Mouse (Mus musculus): Measurements from ENCODE around the gene Hoxa2.

Gene Hoxa2

DNA sequence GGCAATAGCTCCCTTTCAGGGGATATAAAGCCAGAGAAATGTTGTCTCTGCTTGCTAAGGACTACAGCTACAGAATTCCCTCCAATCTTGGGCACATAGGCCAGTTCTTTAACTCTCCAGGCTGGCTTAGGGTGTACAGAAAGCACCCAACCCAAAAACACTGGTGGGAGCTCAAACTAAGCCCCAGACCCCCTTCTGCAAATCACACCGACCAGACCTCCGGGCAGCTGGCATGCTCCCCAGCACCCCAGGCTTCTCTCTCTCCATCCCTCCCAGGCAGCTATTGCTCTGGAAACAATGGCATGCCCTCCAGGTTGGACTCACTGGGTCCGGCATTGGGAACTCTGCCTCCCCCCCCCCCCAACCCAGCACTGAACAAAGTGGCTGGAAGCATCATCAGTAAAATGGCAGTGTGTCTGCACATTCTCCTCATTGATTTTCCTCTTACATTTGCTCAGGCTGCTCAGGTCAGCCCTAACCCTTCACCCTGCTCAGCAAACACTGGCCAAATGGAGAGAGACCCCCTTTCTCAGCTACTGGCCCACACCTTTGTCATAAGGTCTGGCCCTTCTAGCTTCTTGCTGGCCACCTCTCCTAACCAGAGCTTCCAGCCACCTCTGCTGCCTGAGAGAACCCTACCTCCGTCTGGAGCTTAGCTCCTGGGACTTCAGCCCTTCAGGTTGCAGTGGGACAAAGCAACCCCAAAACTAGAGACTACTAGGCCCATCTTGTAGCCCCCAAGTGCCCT, 14.5 kb upstream of the Hoxa2 start:
- Histone ChIP-seq H3K4me3 (replicated peaks; ENCODE audit: low read length) (no peak overlapping the region), H3K4me1 (replicated peaks; ENCODE audit: low read depth, low read length) (peaks cover 39% of the 10 kb centered on the region), H3K9me3 (ENCODE audit: low read length) (no peaks in the 10 kb centered on the region), H3K36me3 (ENCODE audit: insufficient read depth, low read length) (no peaks in the 10 kb centered on the region), H3K27me3 (ENCODE audit: insufficient read depth, low read length) (peaks cover 94% of the 10 kb centered on the region)
- TF ChIP-seq POU5F1 (IDR thresholded peaks at IDR 0.05; ENCODE audit: borderline replicate concordance, low read length) (no peak), CTCF (conservative IDR thresholded peaks at IDR 0.05; ENCODE audit: low read length) (no peak), NANOG (IDR thresholded peaks at IDR 0.05; ENCODE audit: borderline replicate concordance, low read length) (no peak)

DNA sequence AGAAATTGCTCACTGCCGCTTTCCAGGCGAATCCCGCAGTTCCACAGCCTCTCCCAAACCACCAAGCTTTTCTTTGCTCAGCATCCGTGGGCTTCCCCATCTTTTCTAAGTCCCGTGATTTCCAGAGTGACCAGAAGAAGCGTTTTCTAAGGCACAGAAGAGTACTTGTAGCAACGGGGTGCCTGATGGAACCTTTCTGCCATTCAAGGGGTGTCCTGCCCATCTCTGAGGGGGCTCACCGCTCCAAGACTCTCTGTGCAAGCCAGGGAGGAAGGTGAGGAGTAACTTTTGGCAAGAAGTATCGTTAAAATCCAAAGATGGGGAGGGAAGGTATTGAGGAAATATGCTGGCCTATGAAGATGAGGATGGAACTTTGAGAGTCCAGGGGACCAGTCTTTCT, 13.2 kb upstream of the Hoxa2 start:
- TF ChIP-seq POU5F1 (IDR thresholded peaks at IDR 0.05; ENCODE audit: borderline replicate concordance, low read length) (no peak), NANOG (IDR thresholded peaks at IDR 0.05; ENCODE audit: borderline replicate concordance, low read length) (no peak), CTCF (conservative IDR thresholded peaks at IDR 0.05; ENCODE audit: low read length) (no peak)
- Histone ChIP-seq H3K27me3 (ENCODE audit: insufficient read depth, low read length) (peaks cover 95% of the 10 kb centered on the region), H3K9me3 (ENCODE audit: low read length) (no peaks in the 10 kb centered on the region), H3K4me3 (replicated peaks; ENCODE audit: low read length) (no peak overlapping the region), H3K36me3 (ENCODE audit: insufficient read depth, low read length) (no peaks in the 10 kb centered on the region), H3K4me1 (replicated peaks; ENCODE audit: low read depth, low read length) (peaks cover 41% of the 10 kb centered on the region)

DNA sequence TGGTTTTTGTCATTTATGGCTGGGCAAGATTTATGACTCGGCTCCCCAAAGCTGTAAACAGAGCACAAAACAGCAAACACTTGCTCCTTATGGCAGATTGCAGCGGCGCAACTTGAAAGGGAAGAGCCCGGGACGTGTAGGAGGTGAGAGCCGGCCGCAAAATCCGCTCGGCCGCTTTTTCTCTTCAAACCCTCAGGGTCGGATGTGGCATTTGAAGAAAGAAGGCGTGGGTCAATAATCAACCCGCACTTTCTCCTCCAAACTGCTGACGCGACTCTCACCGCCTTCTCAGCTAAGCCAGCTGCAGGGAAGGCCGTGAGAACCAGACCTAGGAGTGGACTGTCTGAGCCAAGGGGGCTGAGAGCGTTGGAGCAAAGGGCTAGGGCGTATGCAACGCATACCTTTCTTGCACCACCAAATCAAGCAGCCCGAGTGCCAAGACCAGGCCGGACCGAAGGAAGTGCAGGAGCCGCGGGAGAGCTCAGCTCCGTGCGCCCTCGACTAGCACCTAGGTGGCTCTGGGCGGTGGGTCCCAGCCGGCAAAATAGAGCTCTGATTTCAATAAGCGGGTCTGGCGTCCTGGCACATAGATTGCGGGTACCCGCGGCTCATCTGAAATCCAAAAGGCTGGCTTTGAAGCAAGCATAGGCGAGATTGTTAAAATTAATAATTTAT, 12.6 kb upstream of the Hoxa2 start, which contains the start of gene 5730596B20Rik:
TSS of gene 5730596B20Rik (plus strand) at position 438 of the 675 bp plus-strand sequence.
- H3K36me3 ChIP-seq (ENCODE audit: insufficient read depth, low read length): no peaks in the 10 kb centered on the region
- no peak for TF ChIP-seq POU5F1 (IDR thresholded peaks at IDR 0.05; ENCODE audit: borderline replicate concordance, low read length)
- TF ChIP-seq CTCF (conservative IDR thresholded peaks at IDR 0.05; ENCODE audit: low read length): no peak
- TF ChIP-seq NANOG (IDR thresholded peaks at IDR 0.05; ENCODE audit: borderline replicate concordance, low read length): no peak
- H3K4me3 ChIP-seq (replicated peaks; ENCODE audit: low read length): peak within 1 kb of the TSS; percentile 17; the same call in 1 of the 2 replicates
- peaks cover 95% of the 10 kb centered on the region for H3K27me3 ChIP-seq (ENCODE audit: insufficient read depth, low read length)
- no peaks in the 10 kb centered on the region for H3K9me3 ChIP-seq (ENCODE audit: low read length)
- peaks cover 46% of the 10 kb centered on the region for H3K4me1 ChIP-seq (replicated peaks; ENCODE audit: low read depth, low read length)

DNA sequence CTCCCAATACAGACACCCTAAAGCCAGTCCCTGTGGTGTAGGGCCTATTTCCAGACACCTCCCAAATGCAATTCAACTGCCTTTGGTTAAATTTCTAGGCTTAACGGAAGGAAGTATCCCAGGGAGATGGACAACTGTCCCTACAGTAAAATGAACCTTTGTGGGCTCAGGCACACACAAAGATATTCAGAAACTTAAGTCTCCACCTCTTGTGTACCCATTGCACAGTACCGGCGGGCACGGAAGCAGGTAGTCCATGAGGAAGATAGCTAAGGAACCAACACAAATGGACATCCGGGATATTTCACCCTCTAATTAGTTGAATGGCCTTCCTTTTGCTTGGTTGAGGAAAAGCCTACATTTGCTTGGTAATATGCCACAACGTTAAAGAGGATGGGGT, 11.8 kb upstream of the Hoxa2 start:
- no peak for TF ChIP-seq CTCF (conservative IDR thresholded peaks at IDR 0.05; ENCODE audit: low read length)
- no peak for TF ChIP-seq POU5F1 (IDR thresholded peaks at IDR 0.05; ENCODE audit: borderline replicate concordance, low read length)
- TF ChIP-seq NANOG (IDR thresholded peaks at IDR 0.05; ENCODE audit: borderline replicate concordance, low read length): no peak
- no peak overlapping the region for H3K4me3 ChIP-seq (replicated peaks; ENCODE audit: low read length)
- peaks cover 95% of the 10 kb centered on the region for H3K27me3 ChIP-seq (ENCODE audit: insufficient read depth, low read length)
- no peaks in the 10 kb centered on the region for H3K36me3 ChIP-seq (ENCODE audit: insufficient read depth, low read length)
- peaks cover 52% of the 10 kb centered on the region for H3K4me1 ChIP-seq (replicated peaks; ENCODE audit: low read depth, low read length)
- no peaks in the 10 kb centered on the region for H3K9me3 ChIP-seq (ENCODE audit: low read length)

DNA sequence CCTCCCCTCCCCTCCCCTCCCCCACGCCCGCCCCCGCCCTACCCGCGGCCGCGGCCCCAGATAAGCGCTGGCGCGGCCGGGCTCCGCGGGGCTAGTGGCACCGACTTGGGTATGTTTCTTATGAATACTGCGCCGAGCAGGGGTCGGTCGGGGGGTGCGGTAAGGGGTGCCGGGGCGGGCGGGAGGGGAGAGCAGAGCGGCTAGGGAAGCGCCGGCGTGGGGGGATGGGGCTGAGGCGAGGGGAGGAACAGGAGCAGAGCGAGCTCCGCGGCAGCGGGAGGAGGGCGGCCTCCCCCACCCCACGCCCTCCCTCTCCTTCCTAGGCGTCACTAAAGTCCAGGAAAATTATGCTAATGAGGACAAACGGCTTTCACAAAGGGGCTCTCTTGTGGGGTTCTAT, 11.2 kb upstream of the Hoxa2 start:
- Histone ChIP-seq H3K36me3 (ENCODE audit: insufficient read depth, low read length) (no peaks in the 10 kb centered on the region), H3K27me3 (ENCODE audit: insufficient read depth, low read length) (peaks cover 95% of the 10 kb centered on the region), H3K4me3 (replicated peaks; ENCODE audit: low read length) (no peak overlapping the region), H3K4me1 (replicated peaks; ENCODE audit: low read depth, low read length) (peaks cover 53% of the 10 kb centered on the region), H3K9me3 (ENCODE audit: low read length) (no peaks in the 10 kb centered on the region)
- TF ChIP-seq CTCF (conservative IDR thresholded peaks at IDR 0.05; ENCODE audit: low read length) (no peak), POU5F1 (IDR thresholded peaks at IDR 0.05; ENCODE audit: borderline replicate concordance, low read length) (no peak), NANOG (IDR thresholded peaks at IDR 0.05; ENCODE audit: borderline replicate concordance, low read length) (no peak)

DNA sequence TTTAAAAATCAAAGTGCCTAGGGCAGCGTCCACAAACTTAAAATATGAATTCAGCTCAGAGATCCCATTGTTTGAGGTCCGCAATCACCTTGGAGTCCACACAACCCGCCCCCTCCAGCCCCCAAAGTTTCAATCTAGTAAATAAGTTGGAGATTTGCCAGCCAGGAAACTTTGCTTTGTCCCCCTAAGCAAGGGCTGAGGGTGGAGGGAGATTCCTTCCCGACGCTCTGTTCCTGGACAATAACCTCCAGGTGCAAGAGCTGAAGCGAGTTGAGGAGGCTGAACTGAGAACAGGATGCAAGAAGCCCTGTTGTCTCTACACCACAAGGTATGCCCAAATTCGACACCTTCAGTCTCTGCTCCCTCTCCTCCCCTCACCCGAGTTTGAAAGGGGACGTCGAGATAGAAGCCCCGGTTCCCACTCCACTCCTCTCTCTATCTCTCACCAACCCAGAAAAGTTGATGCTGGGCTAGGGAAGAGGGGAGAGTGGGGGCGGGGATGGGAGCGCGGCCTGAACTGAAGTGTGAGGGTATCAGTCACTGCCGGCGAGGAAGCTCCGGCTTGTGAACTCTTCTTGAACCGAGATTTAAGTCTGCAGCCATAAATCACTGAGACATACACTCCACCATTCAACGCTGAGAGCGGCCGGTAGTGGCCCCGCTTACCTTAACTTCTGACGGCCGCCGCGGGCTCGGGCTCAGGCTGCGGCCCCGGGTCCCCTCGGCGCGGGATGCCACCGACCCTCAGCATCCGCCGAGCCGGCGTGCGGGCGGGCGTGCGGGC, 10.5 kb upstream of the Hoxa2 start:
- no peaks in the 10 kb centered on the region for H3K9me3 ChIP-seq (ENCODE audit: low read length)
- peak overlapping the region; percentile 58 for H3K4me3 ChIP-seq (replicated peaks; ENCODE audit: low read length)
- TF ChIP-seq POU5F1 (IDR thresholded peaks at IDR 0.05; ENCODE audit: borderline replicate concordance, low read length) (no peak; the same call in 1 of the 2 replicates), CTCF (conservative IDR thresholded peaks at IDR 0.05; ENCODE audit: low read length) (no peak), NANOG (IDR thresholded peaks at IDR 0.05; ENCODE audit: borderline replicate concordance, low read length) (no peak)
- peaks cover 95% of the 10 kb centered on the region for H3K27me3 ChIP-seq (ENCODE audit: insufficient read depth, low read length)
- H3K36me3 ChIP-seq (ENCODE audit: insufficient read depth, low read length): no peaks in the 10 kb centered on the region
- peaks cover 53% of the 10 kb centered on the region for H3K4me1 ChIP-seq (replicated peaks; ENCODE audit: low read depth, low read length)

DNA sequence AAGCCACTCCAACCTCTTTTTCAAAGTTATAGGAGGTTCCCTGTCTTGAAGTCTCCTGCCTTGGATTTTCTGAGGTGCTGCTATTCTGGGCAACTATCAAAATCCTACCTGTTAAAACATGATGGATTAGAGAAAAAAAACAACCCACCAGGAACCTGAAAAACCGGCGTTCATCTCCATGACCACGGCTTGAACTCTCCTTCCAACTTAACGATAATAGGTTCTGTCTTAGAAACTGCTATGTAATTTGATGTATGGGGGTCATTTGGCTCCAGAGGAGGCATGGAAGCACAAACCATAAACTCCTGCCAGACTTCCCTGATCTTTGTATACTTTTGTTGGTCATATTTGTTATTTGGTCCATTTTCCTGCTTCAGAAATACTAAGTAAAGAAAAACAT, 9.0 kb upstream of the Hoxa2 start:
- no peak overlapping the region for H3K4me3 ChIP-seq (replicated peaks; ENCODE audit: low read length)
- H3K9me3 ChIP-seq (ENCODE audit: low read length): no peaks in the 10 kb centered on the region
- TF ChIP-seq CTCF (conservative IDR thresholded peaks at IDR 0.05; ENCODE audit: low read length) (no peak), NANOG (IDR thresholded peaks at IDR 0.05; ENCODE audit: borderline replicate concordance, low read length) (no peak), POU5F1 (IDR thresholded peaks at IDR 0.05; ENCODE audit: borderline replicate concordance, low read length) (no peak)
- H3K27me3 ChIP-seq (ENCODE audit: insufficient read depth, low read length): peaks cover 93% of the 10 kb centered on the region
- H3K36me3 ChIP-seq (ENCODE audit: insufficient read depth, low read length): no peaks in the 10 kb centered on the region
- peaks cover 53% of the 10 kb centered on the region for H3K4me1 ChIP-seq (replicated peaks; ENCODE audit: low read depth, low read length)

DNA sequence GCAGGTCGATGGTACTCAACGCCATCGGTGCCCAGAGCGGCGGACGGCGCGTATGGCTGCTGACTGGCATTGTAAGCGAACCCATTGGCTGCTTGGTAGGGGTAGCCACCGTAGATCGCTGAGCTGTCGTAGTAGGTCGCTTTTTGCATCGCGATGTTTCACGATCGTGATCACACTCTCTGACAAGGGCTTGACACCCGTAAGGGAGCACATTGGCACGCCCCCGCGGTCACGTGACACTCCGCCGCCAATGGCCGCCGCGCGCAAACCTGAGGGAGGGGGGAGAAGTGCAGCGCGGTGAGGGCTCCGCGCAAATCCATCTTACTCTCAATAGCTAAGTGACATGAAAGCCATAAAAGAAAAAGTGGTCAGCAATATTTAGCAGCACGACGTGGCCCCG, 7.9 kb upstream of the Hoxa2 start:
- peak overlapping the region; percentile 73 for H3K4me3 ChIP-seq (replicated peaks; ENCODE audit: low read length)
- TF ChIP-seq POU5F1 (IDR thresholded peaks at IDR 0.05; ENCODE audit: borderline replicate concordance, low read length) (no peak), CTCF (conservative IDR thresholded peaks at IDR 0.05; ENCODE audit: low read length) (no peak), NANOG (IDR thresholded peaks at IDR 0.05; ENCODE audit: borderline replicate concordance, low read length) (no peak)
- H3K27me3 ChIP-seq (ENCODE audit: insufficient read depth, low read length): peaks cover 93% of the 10 kb centered on the region
- H3K9me3 ChIP-seq (ENCODE audit: low read length): no peaks in the 10 kb centered on the region; the same call in 1 of the 2 replicates
- H3K4me1 ChIP-seq (replicated peaks; ENCODE audit: low read depth, low read length): peaks cover 63% of the 10 kb centered on the region
- no peaks in the 10 kb centered on the region for H3K36me3 ChIP-seq (ENCODE audit: insufficient read depth, low read length)

All from E14TG2a.4 (cell line).